Mouse (Mus musculus) right cerebral cortex, adult 18-20 months (tissue): Measurements from ENCODE around the gene Fank1.

Experiments used
- DNase-seq: peaks from one replicate; pipeline ENCODE4 v3.0.0; 2022; ENCODE audit warnings: mixed read lengths

Gene Fank1

DNA sequence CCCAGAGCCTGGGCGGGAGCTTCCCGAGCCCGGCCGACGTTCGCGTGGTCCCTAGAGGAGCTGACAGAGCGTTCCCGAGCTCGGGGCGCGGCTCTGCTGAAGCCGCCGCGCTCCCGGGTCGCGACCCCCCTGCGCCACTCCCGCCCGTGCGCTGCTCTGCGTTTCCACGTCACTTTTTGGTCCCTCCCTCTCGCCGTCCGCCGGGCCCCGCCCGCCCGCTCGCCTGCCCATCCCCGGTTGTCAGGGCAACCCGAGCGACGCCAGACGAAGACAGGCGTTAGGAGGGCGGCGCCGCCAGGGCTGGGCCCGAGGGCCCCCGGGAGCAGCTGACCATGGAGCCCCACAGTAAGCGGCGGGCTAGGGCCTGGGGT lies at the start of gene Fank1:
Gene Fank1 (plus strand): TSS at position 236 of the 371 bp plus-strand sequence.
- DNase-seq = peak; percentile 89

- DNase-seq = no peak
Observed at GRCm38 (mm10) chr7:133727027-133727426, 49.6 kb upstream of the Fank1 start.

DNA sequence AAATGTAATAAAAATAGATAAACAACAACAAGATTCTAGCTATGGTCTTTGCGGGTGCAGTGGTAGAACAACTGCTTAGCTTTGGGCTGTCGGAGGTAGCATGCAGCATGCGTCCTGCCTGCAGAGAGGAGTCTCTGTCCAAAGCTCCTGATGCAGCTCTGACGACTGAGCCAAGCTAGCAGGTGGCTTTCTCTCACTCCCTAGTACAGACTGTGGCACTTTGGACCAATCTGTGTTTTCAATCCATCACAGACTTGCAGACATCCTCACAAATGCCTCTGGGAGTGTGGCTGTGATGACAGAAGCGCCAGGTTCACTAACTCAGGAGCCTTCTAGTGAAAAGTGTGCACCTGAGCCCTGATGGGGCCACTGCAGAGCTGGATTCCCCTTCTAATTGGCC lies 47.3 kb upstream of the Fank1 start:
- DNase-seq = no peak

GRCm38 (mm10) chr7:133730324-133731191 lies 46.1 kb upstream of the Fank1 start:
- no peak for DNase-seq

DNA sequence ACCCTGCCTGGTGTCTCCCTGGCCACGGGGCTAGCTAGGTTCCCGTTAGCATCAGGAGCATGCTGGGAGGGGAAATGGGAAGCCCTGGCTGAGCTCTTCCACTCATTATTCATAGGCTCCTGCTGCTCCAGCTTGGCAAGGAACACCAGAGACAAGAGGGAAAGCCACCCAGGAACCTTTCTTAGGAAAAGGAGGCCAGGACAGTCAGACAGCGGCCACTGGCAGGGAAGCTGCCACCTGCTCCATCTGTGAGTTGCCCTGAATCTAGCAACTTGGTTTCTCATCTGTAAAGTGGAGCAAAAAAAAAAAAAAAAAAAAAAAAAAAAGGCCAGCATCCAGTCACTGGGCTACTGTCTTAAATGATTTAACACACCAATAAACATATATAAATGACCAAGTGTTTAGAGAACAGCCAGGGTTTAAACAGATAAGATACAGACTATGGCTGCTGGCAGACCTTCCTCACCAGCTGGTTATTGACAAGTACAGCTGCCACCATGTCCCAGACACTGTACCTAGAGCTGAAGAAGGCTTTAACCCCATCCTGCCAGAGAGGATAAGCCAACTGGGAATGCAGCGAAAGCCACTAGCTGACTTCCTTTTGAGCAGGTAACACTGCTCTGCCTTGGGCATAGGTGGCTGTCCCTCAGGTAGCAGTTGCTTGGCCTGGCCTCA lies 44.6 kb upstream of the Fank1 start:
- DNase-seq = peak; percentile 34

DNA sequence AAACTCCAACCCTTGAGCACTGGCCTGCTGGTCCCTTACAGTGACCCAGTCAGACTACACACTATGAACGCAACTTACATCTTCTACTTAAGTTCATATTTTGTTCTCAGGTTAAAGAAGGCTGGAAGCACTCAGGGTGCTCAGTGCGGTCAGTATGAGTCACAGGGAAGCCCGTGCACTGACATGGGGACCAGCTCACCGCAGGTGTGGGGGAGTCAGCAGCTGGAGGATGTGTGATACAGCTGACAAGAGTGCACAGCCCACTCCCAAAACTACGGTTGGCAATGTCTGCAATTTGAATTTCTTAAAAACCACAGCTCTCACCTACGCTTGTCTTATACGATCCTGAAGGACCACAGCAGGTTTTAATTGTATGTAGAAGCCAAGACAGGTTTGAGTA lies 36.1 kb upstream of the Fank1 start:
- no peak for DNase-seq

- no peak for DNase-seq
Observed at GRCm38 (mm10) chr7:133742530-133743325, 33.9 kb upstream of the Fank1 start.

DNA sequence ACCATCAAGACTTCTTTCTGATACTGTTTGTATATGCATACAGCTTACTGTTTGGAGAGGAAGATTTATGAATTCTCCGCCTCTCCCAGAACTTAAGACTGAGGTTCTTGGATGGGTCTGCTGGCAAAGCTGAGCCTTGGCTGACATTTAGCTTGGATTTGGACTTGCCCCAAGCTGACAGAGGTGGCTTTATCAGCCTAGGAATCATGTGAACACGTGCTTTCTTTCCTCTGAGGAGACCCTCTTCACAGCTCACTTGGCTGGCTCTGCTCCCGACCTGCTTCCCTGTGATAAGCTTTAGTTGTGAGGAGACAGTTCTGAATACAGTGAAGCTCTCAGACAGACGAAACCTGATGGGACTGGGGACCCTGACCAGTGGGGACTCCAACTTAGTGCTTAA lies 33.0 kb upstream of the Fank1 start:
- DNase-seq = no peak

DNA sequence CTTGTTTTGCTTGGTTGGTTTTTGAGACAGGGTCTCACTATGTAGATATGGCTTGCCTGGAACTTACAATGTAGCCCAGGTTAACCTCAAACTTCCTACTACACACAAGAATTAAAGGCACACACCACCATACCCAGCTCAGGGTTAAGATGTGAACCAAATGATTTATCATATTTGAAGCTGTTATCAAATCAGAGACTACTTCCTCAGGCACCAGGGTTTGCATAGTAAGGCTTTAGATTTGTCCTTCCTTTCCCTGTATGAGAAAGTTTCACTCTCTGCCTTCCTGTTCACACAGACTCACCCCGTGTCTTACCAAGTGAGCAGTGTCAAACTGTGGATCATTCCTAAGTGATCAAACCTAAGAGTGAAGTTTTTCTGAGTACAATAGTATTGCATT lies 32.5 kb upstream of the Fank1 start:
- DNase-seq = no peak

DNA sequence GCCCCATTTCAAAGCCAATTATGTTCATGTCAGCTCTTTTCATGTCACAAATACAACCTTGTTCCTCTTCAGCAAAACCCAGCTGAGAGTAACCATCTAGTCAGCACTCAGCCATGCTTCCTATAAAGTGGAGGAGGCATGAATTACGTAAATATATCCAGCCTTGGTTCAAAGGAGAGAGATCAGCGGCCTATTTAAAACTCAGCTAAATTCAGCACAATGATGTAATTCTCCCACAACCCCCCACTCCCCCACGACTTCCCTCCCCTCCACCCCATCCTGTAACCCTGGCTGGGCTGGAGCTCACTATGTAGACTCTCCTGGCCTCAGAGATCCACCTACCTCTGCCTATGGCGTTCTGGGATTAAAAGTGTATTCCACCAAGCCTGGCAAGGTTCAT lies 32.0 kb upstream of the Fank1 start:
- DNase-seq = no peak

DNA sequence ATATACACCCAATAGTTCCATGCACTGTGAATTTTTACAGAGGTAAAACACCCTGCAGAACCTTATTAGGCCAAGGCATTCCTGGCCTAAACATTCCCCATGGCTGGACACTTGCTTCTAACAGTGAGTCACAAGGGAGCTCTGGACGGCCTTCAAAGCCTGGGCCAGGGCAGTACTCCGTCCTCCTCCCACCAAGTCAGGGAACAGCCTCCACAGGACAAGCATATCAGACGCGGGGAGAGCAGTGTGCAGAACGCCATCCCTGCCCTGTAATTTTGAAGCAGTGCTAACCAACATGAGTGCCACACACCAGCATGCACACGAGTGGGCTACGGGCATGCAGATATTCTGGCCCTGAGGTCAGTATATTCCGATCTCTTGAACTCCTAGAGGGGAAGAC lies 29.3 kb upstream of the Fank1 start:
- DNase-seq = no peak

- DNase-seq = no peak
Observed at GRCm38 (mm10) chr7:133748753-133749152, 27.9 kb upstream of the Fank1 start.

- DNase-seq = no peak
Observed at GRCm38 (mm10) chr7:133750666-133751065, 26.0 kb upstream of the Fank1 start.

DNA sequence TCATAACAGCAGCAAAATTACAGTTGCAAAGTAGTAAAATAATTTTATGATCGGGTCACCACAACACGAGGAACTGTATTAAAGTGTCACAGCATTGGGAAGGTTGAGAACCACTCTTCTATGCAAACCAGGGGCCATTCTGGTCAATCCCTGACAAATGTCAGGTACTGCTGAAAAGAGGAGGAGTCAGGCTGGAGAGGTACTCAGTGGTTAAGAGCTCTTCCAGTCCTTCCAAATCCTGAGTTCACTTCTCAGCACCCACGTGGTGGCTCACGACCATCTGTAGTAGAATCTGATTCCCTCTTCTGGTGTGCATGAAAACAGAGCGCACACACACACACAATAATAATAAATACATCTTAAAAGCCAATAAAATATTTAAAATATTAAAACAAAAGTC lies 25.5 kb upstream of the Fank1 start:
- DNase-seq = no peak

DNA sequence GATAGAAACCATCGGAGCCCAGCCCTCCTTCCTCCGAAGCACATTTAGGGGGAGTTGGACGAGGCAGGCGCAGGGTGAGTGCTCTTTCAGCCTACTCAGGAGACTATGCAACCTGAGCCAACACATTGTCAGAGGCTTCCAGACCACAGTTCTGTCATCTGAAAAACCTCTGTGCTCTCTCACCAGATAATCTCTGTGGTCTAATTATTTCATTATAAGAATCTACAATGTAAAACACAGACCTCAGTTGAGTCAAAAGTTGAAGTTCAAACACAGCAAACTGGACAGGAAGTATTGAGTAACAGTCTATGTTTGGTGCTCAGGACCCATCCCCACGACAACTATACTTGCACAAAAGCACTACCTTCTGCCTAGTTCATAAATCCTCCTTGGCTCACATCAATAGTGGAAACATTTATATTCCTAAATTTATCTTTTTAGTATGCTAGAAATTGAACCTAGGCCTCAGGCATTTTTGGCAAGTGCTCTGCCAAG lies 18.7 kb upstream of the Fank1 start:
- DNase-seq = no peak

- DNase-seq = no peak
Observed at GRCm38 (mm10) chr7:133758716-133759115, 17.9 kb upstream of the Fank1 start.

GRCm38 (mm10) chr7:133759611-133760353 lies 16.9 kb upstream of the Fank1 start:
- DNase-seq = peak; percentile 42

- DNase-seq = no peak
Observed at GRCm38 (mm10) chr7:133762696-133763095, 14.0 kb upstream of the Fank1 start.

GRCm38 (mm10) chr7:133764425-133764824 lies 12.2 kb upstream of the Fank1 start:
- no peak for DNase-seq

DNA sequence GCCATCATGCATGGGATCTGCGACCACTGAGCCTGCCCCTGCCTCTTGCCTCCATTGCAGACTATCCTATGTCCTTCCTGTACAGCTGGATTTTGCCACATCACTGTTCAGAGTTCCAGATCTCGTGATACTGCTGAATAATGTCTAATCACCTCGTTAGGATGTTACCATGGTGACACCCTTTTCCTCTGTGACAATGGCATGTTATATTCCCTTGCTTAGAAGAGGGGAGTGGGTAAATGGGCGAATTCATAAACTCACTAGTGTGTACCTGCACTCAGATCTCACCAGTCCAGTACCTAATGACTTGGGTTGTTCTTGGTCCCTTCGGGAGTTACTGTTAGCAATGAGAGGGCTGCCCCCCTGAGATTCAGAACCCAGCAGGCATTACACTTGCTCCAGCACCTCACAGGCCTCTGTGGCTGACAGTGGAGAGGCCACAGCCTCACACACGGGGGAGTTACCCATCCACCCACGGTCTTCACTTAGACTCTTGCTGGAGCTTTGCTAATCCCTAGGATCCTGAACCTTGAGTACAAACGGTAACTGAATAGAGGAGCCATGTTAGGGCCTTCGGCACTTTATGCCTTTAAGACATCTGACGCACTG lies 11.3 kb upstream of the Fank1 start:
- DNase-seq = no peak

DNA sequence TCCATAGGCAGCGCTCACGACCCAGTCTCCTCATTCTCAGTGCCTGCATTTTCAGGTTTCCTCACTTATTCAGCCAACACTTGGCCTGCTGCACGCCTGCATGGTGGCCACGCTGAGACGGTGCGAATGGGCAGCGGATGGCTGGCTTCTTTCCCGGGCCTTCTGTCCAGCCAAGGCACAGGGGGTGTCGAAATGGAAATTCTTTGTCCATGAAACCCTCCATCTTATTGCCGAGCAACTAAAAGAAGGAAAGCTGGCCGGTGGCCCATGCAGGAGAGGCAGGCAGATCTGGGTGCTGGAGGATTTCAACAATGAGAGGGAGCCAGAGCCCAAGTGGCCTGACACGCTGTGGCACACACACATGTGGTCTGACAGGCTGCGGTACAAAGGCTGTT lies 10.8 kb upstream of the Fank1 start:
- peak; percentile 63 for DNase-seq

- no peak for DNase-seq
Observed at GRCm38 (mm10) chr7:133768027-133768426, 8.6 kb upstream of the Fank1 start.
